Mouse (Mus musculus): ENCODE measurements around the gene Pard3b. TPM values are rescaled to one million over a fixed set of nuclear protein-coding genes. Genes with fewer than 3 reads are reported as not detected.

Pard3b gene
- total RNA-seq, 1 experiment from 2014 or later: 13.1 TPM

DNA sequence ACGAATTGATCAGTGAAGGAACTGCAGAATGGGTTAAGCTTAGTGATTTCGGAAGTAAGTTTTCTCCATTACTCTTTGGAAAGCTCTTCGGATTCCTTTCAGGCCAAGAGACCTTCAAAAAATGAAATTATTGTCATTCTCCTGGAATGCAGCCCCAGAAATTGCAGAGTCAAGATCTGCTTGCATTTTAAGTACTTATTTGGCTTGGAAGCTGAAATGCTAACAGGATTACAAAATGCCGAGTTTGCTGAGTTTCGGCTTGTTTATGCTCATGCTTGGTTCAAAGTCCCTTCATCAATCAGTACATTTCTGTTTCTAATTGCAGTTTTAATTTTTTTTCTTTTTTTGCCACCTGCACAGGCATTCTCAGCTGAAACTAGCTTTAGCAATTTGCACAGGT lies 860.5 kb downstream of the Pard3b start:
- peak; percentile 7 for DNase-seq

DNA sequence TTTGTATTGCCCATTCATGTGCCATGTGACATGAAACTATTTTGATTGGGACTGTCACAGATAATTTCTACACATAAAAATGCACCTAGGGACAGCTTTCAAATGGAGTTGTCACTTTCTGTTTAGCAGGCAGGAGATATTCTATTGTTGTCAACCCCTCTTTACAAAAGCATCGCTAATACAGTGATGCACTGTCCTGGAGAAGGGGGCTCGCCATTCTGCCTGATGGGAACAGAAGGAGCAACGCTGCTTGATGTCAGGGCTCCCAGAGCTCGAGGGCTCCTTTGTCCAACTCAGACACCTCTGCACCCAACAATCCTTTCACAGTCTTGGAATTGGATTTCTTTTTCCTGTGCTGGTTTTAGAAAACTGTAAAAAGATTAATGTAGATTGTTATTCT lies 871.9 kb downstream of the Pard3b start:
- no peak for DNase-seq

DNA sequence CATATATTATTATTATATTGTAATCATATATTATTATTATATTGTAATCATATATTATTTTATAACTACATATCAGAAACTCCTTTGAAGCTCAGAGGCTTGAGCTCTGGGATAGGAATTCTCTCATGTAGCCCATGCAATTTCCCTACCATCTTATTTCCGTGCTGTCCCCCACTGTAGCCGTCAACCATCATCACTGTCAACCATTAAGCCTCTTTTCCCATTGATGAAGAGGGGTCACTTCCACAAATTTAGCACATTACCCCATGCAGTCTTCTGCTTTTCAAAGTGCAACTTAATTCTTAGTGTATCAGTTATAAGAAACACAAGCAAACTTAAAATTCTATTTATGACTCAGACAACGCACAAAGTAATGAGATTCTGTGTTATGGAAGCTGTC lies 873.1 kb downstream of the Pard3b start:
- DNase-seq: no peak

DNA sequence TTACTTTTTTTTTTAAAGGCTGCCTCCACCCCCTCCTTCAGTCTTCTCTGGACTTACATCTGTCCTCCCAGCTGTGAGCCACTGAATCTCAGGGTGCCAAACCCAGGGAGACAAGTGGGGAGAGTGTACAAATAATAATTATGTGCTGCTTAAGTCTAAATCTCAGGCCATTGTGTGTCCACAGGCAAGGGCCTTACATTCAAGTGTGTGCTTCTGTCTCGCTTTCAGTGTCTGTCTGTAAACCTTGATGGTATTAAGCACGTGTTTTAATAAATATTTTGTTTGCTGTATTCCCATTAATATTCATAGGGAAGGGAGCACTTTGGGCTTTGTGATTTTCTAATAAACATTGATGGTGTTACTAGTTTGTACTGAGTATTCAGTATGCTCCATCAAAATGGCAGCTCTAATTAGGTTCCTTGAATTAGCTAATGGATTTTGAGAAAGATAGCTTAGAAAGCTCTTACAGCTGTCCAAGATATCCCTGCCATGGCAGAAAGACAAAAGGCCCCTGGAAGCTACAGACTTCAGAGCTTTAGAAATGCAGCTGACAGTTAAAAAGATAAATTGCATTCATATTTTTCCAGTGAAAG lies 880.1 kb downstream of the Pard3b start:
- DNase-seq: no peak

- no peak for DNase-seq
Observed at GRCm38 (mm10) chr1:62521368-62521767, 882.7 kb downstream of the Pard3b start.

GRCm38 (mm10) chr1:62522761-62523160 lies 884.1 kb downstream of the Pard3b start:
- no peak for DNase-seq

GRCm38 (mm10) chr1:62527788-62528187 lies 889.2 kb downstream of the Pard3b start:
- DNase-seq: no peak

- no peak for DNase-seq
Observed at GRCm38 (mm10) chr1:62529941-62530340, 891.3 kb downstream of the Pard3b start.

- DNase-seq: no peak
Observed at GRCm38 (mm10) chr1:62532426-62533126, 894.0 kb downstream of the Pard3b start.

GRCm38 (mm10) chr1:62548953-62549352 lies 910.3 kb downstream of the Pard3b start:
- no peak for DNase-seq

DNA sequence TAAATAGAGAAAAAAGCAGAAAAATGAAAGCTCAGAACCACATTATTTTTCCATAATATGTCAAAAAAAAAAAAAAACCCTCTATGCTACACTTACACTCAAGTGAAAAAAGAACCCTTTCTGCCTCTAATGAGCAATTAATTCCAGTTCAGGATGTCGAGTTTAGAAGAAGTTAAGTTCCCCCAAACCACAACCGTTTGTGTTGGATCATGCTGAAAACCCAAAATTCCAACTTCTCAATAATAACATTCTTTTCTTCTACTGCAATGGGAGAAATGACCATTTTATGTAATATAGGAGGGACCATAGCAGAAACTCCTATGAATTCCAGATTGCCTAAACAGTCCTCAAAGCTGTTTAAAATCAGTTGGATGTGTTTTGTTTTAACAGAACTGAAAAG lies 911.9 kb downstream of the Pard3b start:
- DNase-seq: no peak

DNA sequence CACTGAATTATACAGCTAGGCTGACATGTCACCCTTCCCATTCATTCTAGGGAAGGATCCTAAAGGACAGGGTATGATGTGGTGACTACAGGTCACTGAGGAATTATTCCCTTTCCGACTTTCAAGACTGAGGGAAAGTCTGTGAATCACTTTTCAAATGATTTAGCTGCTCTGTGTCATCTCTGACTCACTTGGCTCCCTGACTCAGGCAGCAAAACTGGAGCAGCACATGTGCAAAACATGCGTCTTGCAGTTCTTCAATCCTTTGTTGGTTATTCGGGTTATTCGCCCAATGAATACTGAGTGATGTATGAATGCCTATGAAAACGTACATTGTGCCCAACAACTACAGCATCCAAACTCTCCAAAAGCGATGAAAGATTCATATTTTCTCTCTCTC lies 912.9 kb downstream of the Pard3b start:
- peak; percentile 52 for DNase-seq

DNA sequence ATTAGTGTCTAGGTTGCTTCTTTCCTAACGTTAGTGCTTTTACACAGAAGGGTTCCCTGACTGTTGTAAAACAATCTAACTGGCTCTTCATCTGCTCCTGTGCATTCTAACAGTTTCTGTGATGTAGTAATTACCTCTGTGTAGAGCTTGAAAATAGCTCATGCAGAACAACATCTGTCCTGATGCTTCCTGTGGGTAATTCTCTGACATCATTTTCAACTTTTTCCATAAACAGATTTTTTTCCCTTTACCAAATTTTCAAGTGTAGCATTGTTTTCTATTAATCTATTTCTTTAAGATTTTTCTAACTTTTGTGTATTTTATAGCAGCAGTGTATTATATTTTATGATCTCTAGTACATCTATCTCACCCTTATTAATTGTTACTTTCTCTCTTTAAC lies 917.2 kb downstream of the Pard3b start:
- no peak for DNase-seq

DNA sequence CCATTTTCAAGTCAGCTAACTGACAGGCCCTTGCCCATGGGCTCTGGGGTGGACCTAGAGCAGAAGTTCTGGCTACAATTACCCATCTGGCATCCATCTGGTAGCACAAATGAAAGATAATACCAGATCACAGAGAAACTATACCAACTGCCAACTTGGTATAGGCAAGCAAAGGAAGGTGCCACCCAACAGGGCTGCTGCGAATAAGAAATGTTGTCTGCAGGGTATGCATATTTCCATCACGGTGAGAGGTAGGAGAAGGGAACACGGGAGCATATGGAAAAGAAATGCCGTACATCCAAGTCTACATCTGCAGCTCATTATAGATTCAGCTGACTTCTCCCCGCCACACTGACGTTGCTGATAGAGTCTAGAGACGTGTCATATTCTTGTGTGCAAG lies 924.4 kb downstream of the Pard3b start:
- DNase-seq: no peak

DNA sequence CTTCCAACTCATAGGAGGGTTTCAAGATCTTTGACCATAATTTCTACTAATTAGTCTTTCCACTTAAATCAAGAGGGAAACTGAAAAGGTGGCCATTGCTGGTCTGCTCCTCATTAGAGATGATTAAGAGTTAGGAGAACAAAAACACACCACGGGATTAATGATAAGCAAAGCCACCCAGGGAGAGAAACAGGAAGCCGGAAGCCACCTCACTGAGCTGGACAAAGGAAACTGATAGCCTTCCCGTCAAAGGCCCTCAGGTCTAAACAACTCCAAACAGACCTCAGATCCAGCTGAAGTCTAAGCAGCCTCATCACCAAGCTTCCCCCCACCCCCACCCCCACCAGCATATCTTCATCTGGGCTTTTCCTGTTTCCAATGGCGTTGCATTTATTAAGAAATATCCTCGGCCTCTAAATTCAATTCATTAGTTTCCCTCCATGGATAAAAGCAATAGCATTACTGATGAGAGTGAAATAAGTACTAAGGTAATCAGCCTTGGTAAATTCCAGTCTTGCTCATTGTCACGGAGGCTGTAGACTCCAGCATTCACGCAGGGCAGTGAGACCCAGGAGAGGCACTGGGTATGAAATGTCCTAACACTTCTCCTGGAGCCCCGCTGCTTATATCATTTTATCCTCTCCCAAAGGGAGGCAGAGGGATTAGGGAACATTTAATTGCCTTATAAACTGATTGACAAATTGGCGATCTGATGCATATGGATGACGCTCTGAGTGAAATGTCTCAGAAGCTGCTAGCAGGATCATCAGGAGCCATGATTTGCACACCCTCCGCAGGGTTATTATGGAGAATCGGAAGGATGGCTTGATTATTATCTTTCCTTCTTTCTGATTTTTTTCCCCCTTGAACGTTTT lies 925.9 kb downstream of the Pard3b start:
- no peak for DNase-seq

DNA sequence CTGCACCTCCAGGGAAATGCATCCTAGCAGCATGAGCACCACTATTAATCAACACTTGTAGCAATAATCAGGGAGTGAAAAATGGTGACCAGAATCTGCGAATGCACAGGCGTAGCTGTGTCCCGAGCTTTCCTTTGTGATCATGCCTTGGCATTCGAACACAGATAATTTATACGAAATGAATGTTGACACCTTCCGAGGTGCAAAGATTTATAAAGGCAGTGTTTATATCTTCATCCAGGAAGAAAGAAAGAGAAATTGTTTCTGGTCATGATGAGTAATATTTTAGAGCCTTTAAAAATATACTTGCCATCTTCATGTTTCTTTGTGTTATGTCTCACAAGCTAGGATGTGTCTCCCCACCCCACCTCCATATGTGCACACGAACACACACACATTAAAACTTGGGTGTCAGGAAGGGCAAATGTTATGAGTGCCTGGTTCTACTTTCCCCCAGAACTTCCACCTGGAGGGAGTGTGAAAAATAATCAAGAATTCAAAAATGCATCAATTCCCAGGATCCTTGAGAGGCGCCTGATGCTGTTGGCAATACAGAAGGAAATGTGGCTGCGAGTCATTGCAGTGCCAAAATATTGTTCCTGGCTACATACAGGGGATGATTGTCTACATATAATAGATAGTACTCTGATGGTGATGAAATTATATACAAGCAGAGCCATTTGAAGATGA lies 926.6 kb downstream of the Pard3b start:
- no peak for DNase-seq

DNA sequence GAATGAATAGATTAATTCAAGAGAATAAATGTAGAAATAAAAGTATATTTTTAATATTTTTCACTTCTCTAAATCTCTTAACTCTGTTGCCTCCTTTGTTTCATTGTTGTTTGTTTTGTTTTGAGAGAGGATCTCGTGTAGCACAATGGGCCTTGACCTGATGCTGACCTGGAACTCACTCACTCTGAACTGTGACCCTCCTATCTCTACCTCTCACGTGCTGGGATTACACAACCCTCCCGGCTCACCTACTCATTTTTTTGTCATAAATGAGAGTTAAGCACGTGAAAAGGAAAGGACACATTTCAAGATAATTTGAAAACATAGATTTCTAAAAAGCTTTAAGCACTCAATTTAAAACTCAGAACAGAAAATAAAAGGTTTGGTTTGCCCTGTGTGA lies 928.0 kb downstream of the Pard3b start:
- DNase-seq: no peak

- no peak for DNase-seq
Observed at GRCm38 (mm10) chr1:62576939-62577590, 938.4 kb downstream of the Pard3b start.

DNA sequence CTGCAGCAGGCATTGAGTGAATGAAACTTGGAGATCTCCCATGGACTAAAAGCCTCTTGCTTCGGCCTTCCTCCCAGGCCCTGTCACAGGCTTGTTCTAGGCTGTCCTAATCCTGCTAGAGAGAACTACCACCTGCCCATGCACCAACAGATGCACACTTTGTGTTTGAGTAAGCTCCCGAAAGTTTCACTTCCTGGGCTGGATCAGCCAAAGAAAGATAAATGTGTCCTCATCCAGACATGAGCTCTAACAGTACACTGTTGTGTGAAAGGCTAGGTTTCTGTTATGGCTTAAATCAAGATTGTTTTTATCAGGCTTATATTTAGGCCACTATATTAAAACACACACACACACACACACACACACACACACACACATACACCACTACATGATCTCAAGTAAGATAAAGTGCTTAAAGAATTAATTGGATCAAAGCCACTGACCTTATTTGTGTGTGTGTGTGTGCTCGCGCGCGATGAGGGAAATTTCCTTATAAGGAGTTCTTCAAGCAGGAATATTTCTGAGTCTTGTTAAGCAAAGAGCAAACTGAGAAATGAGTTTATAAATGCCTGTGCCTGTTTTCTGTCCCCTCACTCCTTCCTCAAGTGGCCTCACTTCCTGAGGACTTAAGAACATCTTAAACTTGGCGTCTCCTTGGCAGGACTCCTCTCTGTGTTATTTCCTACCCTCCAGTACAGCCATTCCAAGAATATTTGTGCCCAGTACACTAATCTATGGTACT lies 940.6 kb downstream of the Pard3b start:
- no peak for DNase-seq

DNA sequence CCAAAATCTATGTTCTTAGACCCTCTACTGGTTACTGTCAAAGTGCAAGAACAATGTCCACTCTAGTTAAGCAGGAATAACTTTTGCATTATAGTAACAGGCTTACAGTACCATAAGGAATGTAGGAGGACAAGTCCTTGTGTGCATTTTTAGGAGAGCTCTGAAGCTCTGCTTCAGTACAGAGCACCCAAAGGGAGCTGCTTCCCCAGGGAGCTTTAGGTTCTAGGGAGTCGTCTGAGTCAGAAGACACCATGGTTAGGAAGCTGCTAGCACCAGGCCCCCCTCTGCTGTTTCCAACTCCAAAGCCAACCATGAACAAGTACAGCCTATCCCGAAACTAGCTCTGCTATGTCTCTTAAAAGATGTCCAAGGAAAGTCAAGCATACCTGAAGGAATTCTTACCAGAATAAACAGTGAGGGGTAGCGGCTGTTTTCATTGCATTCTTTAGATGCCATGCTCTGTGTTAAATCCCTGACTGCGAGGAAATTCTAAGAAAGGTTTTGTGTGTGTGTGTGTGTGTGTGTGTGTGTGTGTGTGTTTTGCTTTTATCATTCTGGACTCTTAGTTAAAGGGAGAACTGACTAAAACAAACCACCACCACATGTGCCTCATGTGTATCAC lies 941.8 kb downstream of the Pard3b start:
- no peak for DNase-seq

DNA sequence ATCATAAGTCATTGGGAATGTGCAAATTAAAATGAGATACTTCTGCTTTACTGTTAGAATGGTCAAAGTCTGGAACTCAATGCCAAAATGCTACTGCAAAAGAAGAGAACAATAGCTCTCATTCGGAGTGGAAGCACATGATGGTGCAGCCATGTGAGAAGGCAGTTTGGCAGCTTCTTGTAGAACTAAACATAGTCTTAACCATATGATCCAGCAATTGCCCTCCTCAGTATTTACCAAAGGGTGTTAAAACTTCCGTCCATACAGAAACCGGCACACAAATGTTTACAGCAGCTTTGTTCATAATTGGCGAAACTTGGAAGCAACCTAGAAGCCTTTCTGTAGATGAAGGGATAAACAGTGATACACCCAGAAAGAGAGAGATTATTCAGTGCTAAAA lies 943.9 kb downstream of the Pard3b start:
- DNase-seq: no peak

All from adrenal gland, postnatal 14 days (tissue).